Mouse (Mus musculus) MEL (cell line): Measurements from ENCODE around the gene Zfp827. TPM values are rescaled to one million over a fixed set of nuclear protein-coding genes. Genes with fewer than 3 reads are reported as not detected.

Experiments used
- DNase-seq: peaks from one replicate; pipeline ENCODE4 v3.0.0; 2011; ENCODE audit warnings: low read depth, low spot score
- H3K27ac ChIP-seq: 2 replicates; pipeline ENCODE4 v1.5.1; 2012; ENCODE audit warnings: low read depth, mild to moderate bottlenecking, control low read depth, low read length, moderate library complexity; ENCODE audit not compliant: control insufficient read depth
- H3K27me3 ChIP-seq, 2 experiments: fragments of 150-350 bp in 1 of 2; sonication (generic) in 1 of 2; 2 replicates each; pipeline ENCODE4 v1.6.1; 2012; ENCODE audit warnings: low read length in 2 of 2, mild to moderate bottlenecking in 2 of 2, improper control_type of control experiment in 1 of 2, moderate library complexity in 1 of 2; ENCODE audit not compliant: insufficient read depth in 2 of 2, control insufficient read depth in 1 of 2
- H3K36me3 ChIP-seq, 2 experiments: 2 replicates each; pipeline ENCODE4 v1.6.1; 2012 to 2014; ENCODE audit warnings: low read length in 2 of 2, improper control_type of control experiment in 1 of 2, inconsistent platforms in 1 of 2, mild to moderate bottlenecking in 1 of 2; ENCODE audit not compliant: insufficient read depth in 2 of 2, control insufficient read depth in 1 of 2
- H3K4me1 ChIP-seq, 2 experiments: fragments of 150-350 bp in 1 of 2; sonication (generic) in 1 of 2; 2 replicates each; pipeline ENCODE4 v1.6.1; 2012; ENCODE audit warnings: low read length in 2 of 2, improper control_type of control experiment in 1 of 2, mild to moderate bottlenecking in 1 of 2; ENCODE audit not compliant: insufficient read depth in 2 of 2, control insufficient read depth in 1 of 2
- H3K4me3 ChIP-seq, 2 experiments: fragments of 150-350 bp in 1 of 2; sonication (generic) in 1 of 2; 2 replicates each; pipeline ENCODE4 v1.5.1; 2012; ENCODE audit warnings: low read depth in 2 of 2, low read length in 2 of 2, mild to moderate bottlenecking in 2 of 2, moderate library complexity in 2 of 2, control low read depth in 1 of 2, improper control_type of control experiment in 1 of 2; ENCODE audit not compliant: control insufficient read depth in 1 of 2, insufficient read depth in 1 of 2
- H3K79me2 ChIP-seq: 2 replicates; pipeline ENCODE4 v1.6.1; 2012; ENCODE audit warnings: mild to moderate bottlenecking, low read length, moderate library complexity; ENCODE audit not compliant: control insufficient read depth, poor library complexity, insufficient read depth
- H3K9ac ChIP-seq: 2 replicates; pipeline ENCODE4 v1.6.1; 2012; ENCODE audit warnings: low read depth, mild to moderate bottlenecking, control low read depth, low read length, moderate library complexity; ENCODE audit not compliant: control insufficient read depth, poor library complexity, severe bottlenecking
- H3K9me3 ChIP-seq: fragments of 150-350 bp; sonication (generic); replicated peaks from 2 replicates; pipeline ENCODE4 v1.6.1; 2012; ENCODE audit warnings: mild to moderate bottlenecking, low read length, improper control_type of control experiment, moderate library complexity; ENCODE audit not compliant: insufficient read depth
- ELF1 ChIP-seq: IDR thresholded peaks from 2 replicates; pipeline ENCODE4 v1.6.1; 2014; ENCODE audit warnings: low read depth, mild to moderate bottlenecking, inconsistent platforms, low read length, improper control_type of control experiment, moderate library complexity
- ETS1 ChIP-seq: IDR thresholded peaks from 2 replicates; pipeline ENCODE4 v1.6.1; 2012; ENCODE audit warnings: low read depth, mild to moderate bottlenecking, inconsistent platforms, low read length, improper control_type of control experiment, moderate library complexity
- GATA1 ChIP-seq: IDR thresholded peaks from 2 replicates; pipeline ENCODE4 v1.6.1; 2011; ENCODE audit warnings: low read depth, low read length, improper control_type of control experiment
- JUND ChIP-seq: IDR thresholded peaks from 2 replicates; pipeline ENCODE4 v1.6.1; 2011; ENCODE audit warnings: low read depth, mild to moderate bottlenecking, improper control_type of control experiment, low read length
- KAT2A ChIP-seq: conservative IDR thresholded peaks from 2 replicates; pipeline ENCODE4 v1.6.1; 2012; ENCODE audit warnings: low read depth, low read length, improper control_type of control experiment, inconsistent platforms
- MAFK ChIP-seq: IDR thresholded peaks from 2 replicates; pipeline ENCODE4 v1.6.1; 2011; ENCODE audit warnings: low read depth, mild to moderate bottlenecking, low read length, improper control_type of control experiment, borderline replicate concordance
- MAZ ChIP-seq: IDR thresholded peaks from 2 replicates; pipeline ENCODE4 v1.6.1; 2012; ENCODE audit warnings: low read depth, mild to moderate bottlenecking, inconsistent platforms, low read length, improper control_type of control experiment
- MYC ChIP-seq: IDR thresholded peaks from 2 replicates; pipeline ENCODE4 v1.6.1; 2011; ENCODE audit warnings: low read depth, mild to moderate bottlenecking, low read length, improper control_type of control experiment, moderate library complexity
- NELFE ChIP-seq: IDR thresholded peaks from 2 replicates; pipeline ENCODE4 v1.6.1; 2011; ENCODE audit warnings: low read depth, low read length, improper control_type of control experiment
- NRF1 ChIP-seq: IDR thresholded peaks from 2 replicates; pipeline ENCODE4 v1.6.1; 2014; ENCODE audit warnings: low read depth, mild to moderate bottlenecking, inconsistent platforms, low read length, improper control_type of control experiment, moderate library complexity; ENCODE audit not compliant: poor library complexity, insufficient read depth, severe bottlenecking
- RAD21 ChIP-seq: IDR thresholded peaks from 2 replicates; pipeline ENCODE4 v1.6.1; 2011; ENCODE audit warnings: mild to moderate bottlenecking, low read depth, low read length, improper control_type of control experiment
- RCOR1 ChIP-seq: IDR thresholded peaks from 2 replicates; pipeline ENCODE4 v1.6.1; 2012; ENCODE audit warnings: low read depth, mild to moderate bottlenecking, inconsistent platforms, low read length, improper control_type of control experiment
- SIN3A ChIP-seq: IDR thresholded peaks from 2 replicates; pipeline ENCODE4 v1.6.1; 2012; ENCODE audit warnings: low read length, improper control_type of control experiment, inconsistent platforms
- SMC3 ChIP-seq: IDR thresholded peaks from 2 replicates; pipeline ENCODE4 v1.6.1; 2011; ENCODE audit warnings: low read depth, low read length, improper control_type of control experiment
- UBTF ChIP-seq: IDR thresholded peaks from 2 replicates; pipeline ENCODE4 v1.6.1; 2012; ENCODE audit warnings: low read depth, mild to moderate bottlenecking, inconsistent platforms, low read length, improper control_type of control experiment, moderate library complexity, borderline replicate concordance; ENCODE audit not compliant: insufficient read depth
- USF2 ChIP-seq, 2 experiments: IDR thresholded peaks; 2 replicates each; pipeline ENCODE4 v1.6.1; 2011 to 2012; ENCODE audit warnings: improper control_type of control experiment in 2 of 2, low read length in 2 of 2, borderline replicate concordance in 1 of 2, inconsistent platforms in 1 of 2, low read depth in 1 of 2, mild to moderate bottlenecking in 1 of 2; ENCODE audit not compliant: insufficient read depth in 1 of 2
- ZKSCAN1 ChIP-seq: IDR thresholded peaks from 2 replicates; pipeline ENCODE4 v1.6.1; 2012; ENCODE audit warnings: low read depth, mild to moderate bottlenecking, inconsistent platforms, low read length, improper control_type of control experiment, moderate library complexity
- polyA plus RNA-seq, 2 experiments: library from polyadenylated mRNA; stranded (reverse) in 1 of 2; unstranded in 1 of 2; fragments of >175 nt in 1 of 2; fragments of >200 nt in 1 of 2; gene quantifications; 2 replicates each; pipeline versions ENCODE4 v1.2.1 to v1.2.4; 2012; ENCODE audit warnings: low replicate concordance in 2 of 2, low read depth in 1 of 2; ENCODE audit not compliant: insufficient read length in 2 of 2, insufficient read depth in 1 of 2, missing spikeins in 1 of 2
- total RNA-seq: library from RNA; depleted of rRNA; stranded (reverse); fragments of 300-350 nt; gene quantifications from 2 replicates; pipeline ENCODE4 v1.2.3, GENCODE M21; 2012

The Zfp827 gene
- total and polyA plus RNA-seq, 3 experiments, result not detected

DNA sequence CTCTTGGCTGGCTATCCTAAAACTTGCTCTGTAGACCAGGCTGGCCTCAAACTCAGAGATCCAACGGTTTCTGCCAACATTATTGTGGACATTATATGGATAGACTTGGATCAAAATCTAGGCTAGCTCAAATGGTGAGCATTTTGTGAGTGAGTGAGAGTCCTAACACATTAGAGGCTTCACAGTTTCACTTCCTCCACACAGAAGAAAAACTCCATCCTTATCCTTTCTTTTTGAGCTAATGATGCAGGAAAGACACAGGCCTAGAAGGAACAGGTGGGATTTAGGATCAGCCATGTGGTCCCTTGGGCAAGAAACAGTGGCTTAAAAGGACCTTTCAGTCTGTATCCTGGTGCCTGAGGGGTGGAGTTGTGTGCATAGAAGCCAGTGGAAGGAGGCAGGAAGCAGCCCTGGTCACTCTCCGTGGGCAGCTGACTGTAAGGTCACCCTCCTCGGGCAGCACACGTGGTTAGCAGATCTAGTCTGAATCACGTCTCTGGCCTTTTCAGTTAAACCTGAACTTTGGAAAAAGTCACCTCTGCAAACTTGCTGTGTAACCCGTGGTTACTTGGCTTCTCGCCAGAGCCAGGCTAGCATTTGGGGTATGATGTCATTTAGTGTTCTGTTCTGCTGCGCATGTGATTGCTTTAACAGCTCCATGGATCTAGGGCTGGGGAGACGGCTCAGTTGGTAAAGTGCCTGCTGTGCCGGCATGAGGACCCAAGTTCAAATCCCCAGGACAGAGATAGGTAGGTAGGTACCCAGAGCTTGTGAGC lies 134.5 kb downstream of the Zfp827 start:
- no peak for TF ChIP-seq KAT2A
- TF ChIP-seq ETS1, result no peak
- Histone ChIP-seq H3K9ac (no peak overlapping the region), H3K4me3 (no peak overlapping the region), H3K9me3 (no peaks in the 10 kb centered on the region), H3K27me3 (no peaks in the 10 kb centered on the region), H3K36me3 (no peaks in the 10 kb centered on the region), H3K27ac (no peak overlapping the region), H3K4me1 (no peaks in the 10 kb centered on the region), H3K79me2 (no peaks in the 10 kb centered on the region)
- no peak for DNase-seq

DNA sequence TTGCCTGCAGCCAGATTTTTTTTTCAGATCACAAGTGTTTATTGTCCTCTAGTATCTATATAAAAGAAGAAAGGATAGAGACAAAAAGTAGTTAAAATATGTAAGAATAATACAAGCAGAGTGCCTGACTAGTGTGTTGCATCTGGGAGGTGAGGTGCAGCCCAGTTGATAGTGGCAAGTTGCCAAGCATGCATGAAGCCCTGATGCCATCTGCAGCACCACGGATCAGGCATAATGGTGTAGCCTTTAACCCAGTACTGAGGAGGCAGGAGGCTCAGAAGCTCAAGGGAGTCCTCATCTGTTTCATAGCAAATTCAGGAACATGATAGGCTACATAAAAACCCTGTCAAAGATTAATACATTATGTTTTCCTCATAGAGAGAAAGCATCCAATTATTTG lies 136.1 kb downstream of the Zfp827 start:
- Histone ChIP-seq H3K27ac (no peak overlapping the region), H3K27me3 (no peaks in the 10 kb centered on the region), H3K4me3 (no peak overlapping the region), H3K9me3 (no peaks in the 10 kb centered on the region), H3K36me3 (no peaks in the 10 kb centered on the region), H3K9ac (no peak overlapping the region), H3K79me2 (no peaks in the 10 kb centered on the region), H3K4me1 (no peaks in the 10 kb centered on the region)
- TF ChIP-seq MAZ (no peak), SMC3 (no peak)
- DNase-seq, result no peak

DNA sequence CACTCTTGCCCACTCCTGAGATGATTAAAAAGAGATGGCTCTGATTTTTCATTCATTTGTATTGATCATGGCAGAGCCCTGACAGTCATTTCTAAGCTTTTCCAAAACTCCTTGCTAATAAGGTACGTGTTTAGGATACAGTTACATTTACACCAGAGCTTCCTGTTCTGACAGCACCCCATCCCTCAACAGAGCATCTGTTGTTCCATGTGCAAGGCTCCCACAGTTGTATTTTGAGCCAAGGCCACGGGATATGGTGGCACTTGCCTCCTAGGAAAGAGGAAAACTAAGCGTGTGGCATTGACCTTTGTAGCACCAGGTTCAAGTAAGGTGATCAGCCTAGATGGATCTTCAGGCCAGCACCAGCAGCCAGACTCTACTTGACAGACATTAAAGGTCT lies 137.0 kb downstream of the Zfp827 start:
- Histone ChIP-seq H3K36me3 (no peaks in the 10 kb centered on the region), H3K4me3 (no peak overlapping the region), H3K27ac (no peak overlapping the region), H3K79me2 (no peaks in the 10 kb centered on the region), H3K9me3 (no peaks in the 10 kb centered on the region), H3K27me3 (no peaks in the 10 kb centered on the region), H3K9ac (no peak overlapping the region), H3K4me1 (no peaks in the 10 kb centered on the region)
- TF ChIP-seq NRF1, result no peak
- TF ChIP-seq RCOR1, result no peak
- TF ChIP-seq ETS1, result no peak
- no peak for TF ChIP-seq SIN3A
- no peak for TF ChIP-seq ZKSCAN1
- no peak for TF ChIP-seq UBTF
- TF ChIP-seq NELFE, result no peak
- TF ChIP-seq SMC3, result no peak
- no peak for TF ChIP-seq KAT2A
- no peak for TF ChIP-seq ELF1
- no peak for TF ChIP-seq USF2 (IDR thresholded peaks at IDR 0.05; ENCODE audit: borderline replicate concordance in 1 of 2, insufficient read depth in 1 of 2, low read depth in 1 of 2, low read length in 2 of 2)
- no peak for TF ChIP-seq MAFK
- TF ChIP-seq RAD21, result no peak
- TF ChIP-seq JUND, result no peak
- no peak for TF ChIP-seq MYC
- no peak for TF ChIP-seq GATA1
- DNase-seq, result no peak
